Mouse (Mus musculus): Measurements from ENCODE around the gene Myod1.

Gene Myod1

GRCm38 (mm10) chr7:46390226-46390625, 14.0 kb downstream of the Myod1 start:
- ATAC-seq (ENCODE audit: insufficient number of reproducible peaks, low FRiP score, low TSS enrichment) = no peak

DNA sequence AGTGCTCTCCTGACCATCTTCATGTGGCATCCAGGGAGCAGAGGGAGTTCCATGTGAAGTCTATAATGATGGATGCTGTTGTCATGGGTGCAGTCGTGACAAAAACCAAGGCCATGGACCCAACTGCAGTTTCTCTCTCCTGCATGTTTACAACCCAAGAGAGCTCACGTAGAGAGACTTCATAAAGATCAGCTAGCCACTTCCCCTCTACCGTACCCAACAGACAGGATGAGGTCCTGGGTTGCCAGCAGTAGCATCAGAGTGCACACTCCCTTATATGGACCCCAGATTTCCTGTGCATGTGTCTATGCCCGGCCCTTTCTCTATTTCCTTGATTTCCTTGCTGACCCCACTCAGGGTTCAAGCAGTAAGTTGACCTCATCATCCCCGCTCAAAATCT, 15.4 kb downstream of the Myod1 start:
- no peak for ATAC-seq (ENCODE audit: insufficient number of reproducible peaks, low FRiP score, low TSS enrichment)

GRCm38 (mm10) chr7:46393116-46393515, 16.8 kb downstream of the Myod1 start:
- ATAC-seq (ENCODE audit: insufficient number of reproducible peaks, low FRiP score, low TSS enrichment) = peak; percentile 31; the same call in 1 of the 2 replicates

- no peak for ATAC-seq (ENCODE audit: insufficient number of reproducible peaks, low FRiP score, low TSS enrichment)
Measured at GRCm38 (mm10) chr7:46393718-46394511, 17.6 kb downstream of the Myod1 start.

- ATAC-seq (ENCODE audit: insufficient number of reproducible peaks, low FRiP score, low TSS enrichment) = no peak
Measured at GRCm38 (mm10) chr7:46394933-46395332, 18.7 kb downstream of the Myod1 start.

DNA sequence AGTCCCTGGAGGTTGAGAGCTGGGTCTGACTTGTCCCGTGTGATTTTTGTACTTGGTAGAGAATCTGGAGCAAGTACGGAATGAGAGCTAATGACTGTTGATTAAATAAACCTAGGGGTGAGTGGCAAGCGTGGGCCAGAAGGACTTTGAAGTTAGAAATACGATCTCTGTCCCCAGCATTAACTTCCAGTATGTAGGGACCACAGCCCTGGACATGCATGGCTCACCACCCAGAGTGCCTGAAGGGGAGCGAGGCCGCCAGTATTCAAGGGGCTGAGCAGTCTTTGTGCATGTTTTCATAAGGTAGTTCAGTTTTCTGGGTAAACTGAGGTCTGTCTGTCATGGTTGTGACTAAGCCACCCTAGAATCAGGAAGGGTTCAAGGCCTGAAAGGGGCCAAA, 19.3 kb downstream of the Myod1 start:
- no peak for ATAC-seq (ENCODE audit: insufficient number of reproducible peaks, low FRiP score, low TSS enrichment)

- peak; percentile 54; the same call in 1 of the 2 replicates for ATAC-seq (ENCODE audit: insufficient number of reproducible peaks, low FRiP score, low TSS enrichment)
Measured at GRCm38 (mm10) chr7:46396231-46396927, 20.1 kb downstream of the Myod1 start, which contains the start of gene Kcnc1. TSS of gene Kcnc1 (plus strand) at chr7:46396497.

- no peak for ATAC-seq (ENCODE audit: insufficient number of reproducible peaks, low FRiP score, low TSS enrichment)
Measured at GRCm38 (mm10) chr7:46396928-46397731, 20.9 kb downstream of the Myod1 start.

GRCm38 (mm10) chr7:46397732-46398333, 21.6 kb downstream of the Myod1 start:
- ATAC-seq (ENCODE audit: insufficient number of reproducible peaks, low FRiP score, low TSS enrichment) = no peak

- no peak for ATAC-seq (ENCODE audit: insufficient number of reproducible peaks, low FRiP score, low TSS enrichment)
Measured at GRCm38 (mm10) chr7:46398612-46399011, 22.3 kb downstream of the Myod1 start.

DNA sequence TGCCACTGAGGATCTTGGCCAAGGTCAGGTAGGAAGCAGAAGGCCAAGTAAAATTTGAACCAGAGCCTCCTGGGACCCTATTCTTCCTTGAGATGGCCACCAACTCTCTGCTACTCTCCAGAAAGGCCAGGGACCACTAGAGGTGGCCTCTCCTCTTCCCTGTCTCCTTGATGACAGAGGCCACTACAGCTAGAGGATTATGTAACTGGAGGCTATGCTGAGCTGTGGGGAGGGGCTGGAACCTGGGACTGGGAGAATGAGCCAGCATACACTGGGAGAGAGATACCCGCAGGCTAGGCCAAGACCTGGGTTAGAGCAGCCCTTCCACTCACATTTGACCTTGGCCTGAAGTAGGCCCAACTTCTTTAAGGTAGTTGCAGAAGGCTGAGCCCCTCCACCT, 23.4 kb downstream of the Myod1 start:
- ATAC-seq (ENCODE audit: insufficient number of reproducible peaks, low FRiP score, low TSS enrichment) = no peak

GRCm38 (mm10) chr7:46400346-46400745, 24.1 kb downstream of the Myod1 start:
- ATAC-seq (ENCODE audit: insufficient number of reproducible peaks, low FRiP score, low TSS enrichment) = no peak

- ATAC-seq (ENCODE audit: insufficient number of reproducible peaks, low FRiP score, low TSS enrichment) = no peak
Measured at GRCm38 (mm10) chr7:46401371-46402180, 25.3 kb downstream of the Myod1 start.

GRCm38 (mm10) chr7:46403616-46404485, 27.6 kb downstream of the Myod1 start:
- ATAC-seq (ENCODE audit: insufficient number of reproducible peaks, low FRiP score, low TSS enrichment) = peak; percentile 12; the same call in 1 of the 2 replicates

DNA sequence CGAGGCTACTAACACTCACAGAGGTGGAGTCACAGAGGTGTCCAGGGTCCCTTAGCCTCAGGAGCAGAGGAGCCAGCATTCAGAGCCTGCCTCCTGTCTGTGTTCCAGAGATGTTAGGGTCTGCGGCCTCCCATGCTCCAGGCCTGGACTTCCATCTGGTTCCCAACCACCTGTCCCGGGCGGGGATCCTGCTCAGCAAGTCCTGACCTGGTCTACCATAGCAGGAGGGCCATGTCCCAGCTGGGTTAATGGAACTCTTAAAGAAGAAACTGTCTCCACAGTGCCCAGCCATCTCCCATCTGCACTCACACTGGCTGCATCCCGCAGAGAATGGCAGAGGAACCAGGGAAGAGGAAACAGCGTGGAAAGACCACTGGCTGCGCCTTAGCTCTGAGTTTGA, 28.5 kb downstream of the Myod1 start:
- no peak for ATAC-seq (ENCODE audit: insufficient number of reproducible peaks, low FRiP score, low TSS enrichment)

DNA sequence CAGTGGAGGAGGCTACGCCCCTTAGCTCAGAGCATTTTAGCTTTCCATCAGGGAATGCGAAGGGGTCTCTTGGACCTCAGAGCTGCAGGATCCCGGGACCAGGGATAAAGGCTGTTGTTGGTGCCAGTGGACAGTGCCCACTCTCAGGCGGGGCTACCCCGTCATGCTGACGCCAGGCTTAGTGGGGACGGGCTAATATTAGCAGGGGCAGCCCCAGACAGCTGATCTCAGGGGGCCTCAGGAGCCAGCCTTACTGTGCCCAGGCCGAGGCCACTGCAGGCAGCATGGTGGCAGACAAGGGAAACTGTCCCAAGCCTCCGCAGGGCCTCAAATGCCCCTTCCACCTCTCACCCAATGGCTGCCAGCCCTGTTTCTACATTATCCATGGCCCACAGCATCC, 32.3 kb downstream of the Myod1 start:
- no peak for ATAC-seq (ENCODE audit: insufficient number of reproducible peaks, low FRiP score, low TSS enrichment)

DNA sequence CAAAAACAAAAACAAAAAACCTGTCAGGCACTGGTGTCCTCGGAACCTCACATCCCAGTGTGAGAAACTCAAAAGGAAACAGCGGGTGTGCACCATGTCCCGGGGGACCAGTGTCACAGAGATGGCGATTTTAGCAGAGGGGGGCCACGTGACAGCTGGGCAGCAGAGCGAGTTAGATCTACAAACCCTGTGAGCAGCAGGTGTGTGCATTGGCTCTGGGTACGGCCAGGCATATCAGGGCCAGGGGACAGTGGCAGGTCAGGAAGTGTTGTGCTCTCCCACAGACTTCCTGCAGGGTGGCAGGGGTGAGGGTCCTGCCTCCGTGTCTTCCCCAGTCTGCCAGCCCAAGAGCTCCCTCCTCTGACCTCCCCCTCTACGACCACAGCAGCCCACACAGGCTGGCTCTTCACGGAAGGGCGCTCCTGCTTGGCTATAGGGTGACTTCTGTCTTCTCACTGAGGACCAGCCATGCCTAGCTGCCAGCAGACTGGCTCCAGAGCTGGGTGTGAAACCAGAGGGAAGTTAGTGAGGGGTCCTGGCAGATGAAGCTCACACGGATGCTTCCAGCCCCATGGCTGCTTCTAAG, 33.0 kb downstream of the Myod1 start:
- no peak for ATAC-seq (ENCODE audit: insufficient number of reproducible peaks, low FRiP score, low TSS enrichment)

GRCm38 (mm10) chr7:46410727-46411126, 34.5 kb downstream of the Myod1 start:
- no peak for ATAC-seq (ENCODE audit: insufficient number of reproducible peaks, low FRiP score, low TSS enrichment)
